17 mouse cellular contexts compared by ENCODE assay signal in the genomic region with DNA sequence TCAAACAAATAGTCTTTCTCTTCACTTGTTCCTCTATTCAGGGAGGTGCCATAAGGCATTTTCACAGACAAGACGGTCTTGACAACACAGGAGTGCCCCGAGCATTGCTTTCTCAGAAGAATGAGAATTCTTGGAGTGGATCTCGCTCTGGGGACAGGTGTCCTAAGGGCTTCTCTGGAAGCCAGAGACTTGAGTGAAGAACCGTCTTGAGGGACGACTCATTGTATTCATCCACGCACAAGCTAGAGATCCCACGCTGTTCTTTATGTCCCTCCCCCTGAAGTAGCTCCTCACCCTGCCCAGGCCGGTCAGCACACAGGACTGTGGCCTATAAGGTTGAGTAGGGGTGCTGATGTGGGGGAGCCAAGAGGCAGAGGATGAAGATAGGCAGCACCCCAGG.
"Had no signal": no experiment of that assay in that cellular context is flagged by ENCODE, and none has a peak within 500 bp of the region (broad histone marks: within the 10 kb centered on the region; RNA-seq: fewer than 3 reads in every experiment).

No protein-coding gene starts in this region.

- H3K27ac ChIP-seq: liver, embryonic 13.5 days; liver, embryonic 15.5 days; lung, embryonic 15.5 days; macrophage; neural tube, embryonic 12.5 days; stomach, embryonic 15.5 days; stomach, postnatal 0 days had no signal

- H3K27me3 ChIP-seq: liver, embryonic 13.5 days; liver, embryonic 15.5 days; lung, embryonic 15.5 days; megakaryocyte, embryonic 14.5 days; midbrain, embryonic 13.5 days; midbrain, embryonic 15.5 days; neural tube, embryonic 12.5 days; stomach, embryonic 15.5 days had no signal

- DNase-seq: liver, embryonic 13.5 days; liver, postnatal 0 days; lung, adult 2 months; lung, postnatal 36 days; right cerebral cortex, postnatal 14 days; thymus, adult 2 months; thymus, postnatal 25 days; thymus, postnatal 4 days had no signal

- H3K36me3 ChIP-seq: liver, embryonic 13.5 days; liver, embryonic 15.5 days; lung, embryonic 15.5 days; midbrain, embryonic 13.5 days; midbrain, embryonic 15.5 days; neural tube, embryonic 12.5 days; stomach, embryonic 15.5 days had no signal

- H3K9me3 ChIP-seq: liver, embryonic 13.5 days; liver, embryonic 15.5 days; lung, embryonic 15.5 days; midbrain, embryonic 13.5 days; midbrain, embryonic 15.5 days; neural tube, embryonic 12.5 days; stomach, embryonic 15.5 days had no signal

- H3K4me1 ChIP-seq: liver, embryonic 13.5 days; liver, embryonic 15.5 days; lung, embryonic 15.5 days; megakaryocyte, embryonic 14.5 days; neural tube, embryonic 12.5 days; stomach, embryonic 15.5 days had no signal

- ATAC-seq: liver, postnatal 0 days; midbrain, embryonic 15.5 days had no signal

- H3K4me3 ChIP-seq: liver, embryonic 13.5 days; liver, embryonic 15.5 days; lung, embryonic 15.5 days; megakaryocyte, embryonic 14.5 days; midbrain, embryonic 13.5 days; midbrain, embryonic 15.5 days; neural tube, embryonic 12.5 days; stomach, embryonic 15.5 days had no signal

- H3K9ac ChIP-seq: liver, embryonic 13.5 days; liver, embryonic 15.5 days; liver, postnatal 0 days; lung, embryonic 15.5 days; midbrain, embryonic 13.5 days; midbrain, embryonic 15.5 days; neural tube, embryonic 12.5 days; stomach, embryonic 15.5 days had no signal

- H3K4me2 ChIP-seq: liver, embryonic 13.5 days; liver, embryonic 15.5 days; lung, embryonic 15.5 days; midbrain, embryonic 15.5 days; stomach, embryonic 15.5 days had no signal
